Mouse (Mus musculus) erythroblast, adult 5-6 weeks (primary cell): Measurements from ENCODE around the gene Trim60. TPM values are rescaled to one million over a fixed set of nuclear protein-coding genes. Genes with fewer than 3 reads are reported as not detected.

Source experiments
- ATAC-seq: replicated peaks from 2 replicates; pipeline ENCODE4 v1.8.0; 2016; ENCODE audit warnings: moderate number of reproducible peaks, mild to moderate bottlenecking, moderate TSS enrichment, inconsistent platforms; ENCODE audit not compliant: poor library complexity, low FRiP score, severe bottlenecking
- total RNA-seq, 2 experiments: library from RNA; stranded (forward) in 1 of 2; stranded (reverse) in 1 of 2; fragments of 150-400 nt in 1 of 2; fragments of 200-764, 138-1000 nt in 1 of 2; gene quantifications; 2 replicates each; pipeline versions ENCODE4 v1.2.3 to v1.2.4; 2015 to 2017; ENCODE audit warnings: low replicate concordance in 2 of 2

The Trim60 gene
- total RNA-seq (2015; ENCODE audit: low replicate concordance) (not detected in 2 replicates), total RNA-seq (2017; ENCODE audit: low replicate concordance) (not detected in 2 replicates)

DNA sequence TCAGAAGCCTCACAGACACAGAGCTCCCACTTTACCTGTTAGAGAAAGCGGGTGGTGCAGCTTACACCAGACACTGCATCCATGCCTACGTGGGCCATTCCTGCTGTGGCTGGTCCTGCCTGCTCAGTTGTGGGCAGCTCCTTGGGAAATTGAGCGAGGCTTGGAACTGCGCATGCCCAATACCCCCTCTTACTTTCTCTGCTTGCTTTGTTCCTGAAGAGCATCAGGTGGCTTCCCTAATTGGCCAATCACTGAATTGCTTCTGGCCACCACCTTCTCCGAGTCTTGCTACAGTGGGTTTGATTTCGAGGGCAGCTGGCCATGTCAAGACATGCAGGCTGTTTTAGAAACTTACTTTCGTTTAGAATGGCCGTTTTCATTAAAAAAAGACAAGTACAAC is at the start of gene Trim60, which contains the start of gene Trim61:
Trim60 (minus strand) TSS at position 162 of the 400 bp plus-strand sequence.
Trim61 (minus strand) TSS at position 101 of the 400 bp plus-strand sequence.
- ATAC-seq: no peak

DNA sequence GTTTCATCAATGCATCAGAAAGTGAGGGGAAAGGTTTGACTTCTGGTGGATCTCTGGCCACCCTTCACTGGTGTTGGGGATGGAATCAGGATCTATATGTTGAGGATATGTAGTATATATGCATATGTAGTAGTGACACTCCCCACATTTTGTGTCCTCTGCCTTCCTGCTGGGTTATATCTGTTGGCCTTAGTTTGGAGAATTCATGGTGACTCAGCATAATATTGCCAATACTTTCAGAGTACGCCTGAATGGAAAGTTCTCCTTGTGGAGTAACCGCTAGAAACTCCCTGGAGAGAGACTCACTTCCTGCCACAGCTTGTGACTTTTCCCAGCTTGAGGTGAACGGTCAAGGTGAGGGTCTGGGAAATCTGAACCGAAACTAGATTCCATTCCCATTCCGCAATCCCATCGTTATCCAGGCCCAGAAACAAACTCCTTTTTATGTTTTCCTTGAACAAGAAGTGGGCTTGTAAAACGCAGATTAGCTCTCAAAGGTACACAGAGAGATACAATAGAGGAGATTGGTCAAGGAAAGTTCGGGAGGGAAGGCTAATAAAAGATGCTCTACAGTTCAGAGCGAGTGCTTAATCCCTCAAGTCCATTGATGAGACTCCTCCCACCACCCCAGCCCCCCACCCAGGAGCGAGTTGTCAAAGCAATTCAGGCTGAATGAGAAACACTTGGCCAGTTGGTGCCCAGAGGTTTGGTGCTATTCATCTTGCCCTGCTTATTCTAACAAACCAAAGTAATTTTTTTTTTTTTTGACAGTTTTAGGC is 49.5 kb upstream of the Trim60 start:
- no peak for ATAC-seq

DNA sequence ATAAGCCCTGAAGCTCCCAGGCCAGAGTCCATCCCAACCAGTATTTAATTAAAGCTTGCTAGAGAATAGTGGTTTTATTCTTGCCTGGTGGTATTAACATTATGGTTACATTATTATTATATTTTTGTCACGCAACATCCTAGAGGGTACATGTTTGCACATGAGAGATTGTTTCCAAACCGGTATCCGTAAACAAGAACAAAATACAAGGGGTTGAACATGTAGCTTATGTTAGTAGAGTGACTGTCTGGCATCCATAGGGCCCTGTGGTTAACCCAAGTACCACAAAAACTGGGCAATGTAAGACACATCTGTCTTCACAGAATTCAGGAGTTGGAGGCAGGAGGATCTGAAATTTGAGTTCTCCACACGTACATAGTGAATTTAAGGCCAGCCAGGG is 48.6 kb upstream of the Trim60 start:
- ATAC-seq: no peak

DNA sequence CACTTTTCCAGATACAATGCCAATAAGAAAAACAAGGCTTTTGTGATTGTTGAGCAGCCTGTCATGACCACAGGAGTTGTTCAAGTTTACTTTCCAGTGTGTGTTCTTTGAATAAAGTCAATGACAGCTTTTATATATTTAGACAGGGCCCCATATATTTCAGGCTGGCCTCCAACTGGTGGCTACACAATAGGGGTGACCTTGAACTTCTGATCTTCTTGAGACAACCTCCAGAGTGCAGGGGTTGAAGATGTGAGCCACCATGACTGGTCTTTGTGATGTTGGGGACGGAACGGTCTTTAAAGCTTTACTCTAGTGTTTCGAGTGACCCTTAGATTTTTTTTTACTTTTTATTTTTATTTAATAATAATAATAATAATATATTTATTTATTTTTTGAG is 47.2 kb upstream of the Trim60 start:
- no peak for ATAC-seq

DNA sequence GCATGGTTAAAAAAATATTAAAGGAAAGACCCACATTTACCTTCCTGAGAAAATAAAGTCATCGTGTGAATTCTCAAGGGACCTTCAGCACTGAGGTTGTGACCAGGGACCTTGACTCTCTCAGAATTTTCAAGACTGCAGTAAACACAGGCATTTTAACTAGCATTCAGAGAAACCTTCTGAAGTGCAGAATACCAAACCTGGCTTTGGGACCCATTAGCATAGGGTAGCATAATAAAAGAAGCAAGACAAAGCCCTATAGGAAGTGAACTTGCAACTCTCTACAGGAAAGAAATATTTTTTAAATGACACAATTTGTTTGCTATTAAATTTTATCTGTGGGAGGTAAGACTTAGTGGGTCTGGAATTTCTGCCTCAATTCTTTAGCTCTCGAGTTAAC is 45.7 kb upstream of the Trim60 start:
- no peak for ATAC-seq

DNA sequence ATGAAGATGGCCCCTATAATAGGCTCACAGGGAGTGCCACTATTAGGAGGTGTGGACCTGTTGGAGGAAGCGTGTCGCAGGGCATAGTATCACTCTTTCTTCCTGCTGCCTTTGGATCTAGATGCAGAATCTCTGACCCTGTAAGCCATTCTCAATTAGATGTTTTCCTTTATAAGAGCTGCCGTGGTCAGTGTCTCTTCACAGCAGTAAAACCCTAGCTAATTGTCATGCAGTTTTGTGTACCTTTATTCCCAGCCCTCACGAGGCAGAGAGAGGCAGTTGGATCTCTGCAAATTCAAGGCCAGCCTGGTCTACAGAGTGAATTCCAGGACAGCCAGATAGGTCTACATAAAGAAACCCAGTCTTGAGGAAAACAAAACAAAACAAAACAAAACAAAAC is 43.8 kb upstream of the Trim60 start:
- ATAC-seq: no peak

DNA sequence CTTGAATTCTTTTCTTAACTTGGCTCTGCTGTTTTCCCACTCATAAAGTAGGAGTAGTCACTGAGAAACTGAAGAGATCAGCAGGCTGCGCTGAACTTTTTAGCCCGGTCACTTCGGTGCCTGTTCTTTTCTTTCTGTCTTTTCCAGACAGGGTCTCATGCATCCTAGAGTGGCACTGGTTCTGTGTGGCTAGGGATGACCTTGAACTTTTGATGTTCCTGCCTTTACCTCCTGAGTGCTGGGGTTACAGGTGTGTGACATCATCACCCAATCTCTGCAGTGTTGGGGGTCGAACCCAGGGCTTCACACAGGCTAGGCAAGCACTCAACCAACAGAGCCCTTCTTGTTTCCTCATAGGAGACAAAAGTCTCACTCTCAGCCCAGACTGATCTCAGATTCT is 38.3 kb upstream of the Trim60 start:
- no peak for ATAC-seq

DNA sequence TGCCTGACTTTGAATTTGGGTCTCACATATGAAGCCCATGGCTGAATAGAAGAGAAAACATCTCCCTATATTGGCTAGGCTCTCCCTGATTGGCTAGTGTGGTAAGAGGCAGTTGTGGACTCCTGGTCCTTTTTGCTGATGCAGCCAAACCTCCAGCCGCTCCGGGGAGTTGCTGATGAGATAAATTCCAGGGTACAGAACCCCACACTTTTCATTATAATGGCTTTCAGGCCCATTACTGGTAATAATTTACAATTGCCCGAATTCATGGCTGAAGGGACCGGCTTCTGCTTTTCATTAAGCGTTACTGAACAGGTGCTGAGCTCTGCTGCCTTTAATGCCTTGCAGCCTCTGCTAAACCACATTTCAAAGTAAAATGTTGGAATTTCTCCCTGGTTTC is 35.6 kb upstream of the Trim60 start:
- ATAC-seq: no peak

DNA sequence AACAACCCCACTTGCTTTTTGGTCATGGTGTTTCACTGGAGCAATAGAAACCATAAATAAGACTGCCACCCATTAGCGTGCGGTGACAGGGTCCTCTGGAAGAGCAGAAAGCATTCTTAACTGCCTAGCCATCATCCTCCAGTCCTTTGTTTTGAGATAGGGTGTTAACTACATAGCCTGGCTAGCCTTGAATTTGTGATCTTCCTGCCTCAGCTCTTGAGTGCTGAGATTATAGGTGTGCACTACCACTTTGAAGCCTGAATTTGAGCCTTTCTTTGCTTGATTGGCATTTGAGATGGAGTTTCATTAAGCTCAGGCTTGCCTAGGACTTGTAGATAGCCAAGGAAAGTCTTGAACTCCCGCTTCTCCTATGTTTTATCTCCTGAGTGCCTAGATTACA is 35.2 kb upstream of the Trim60 start:
- ATAC-seq: no peak

DNA sequence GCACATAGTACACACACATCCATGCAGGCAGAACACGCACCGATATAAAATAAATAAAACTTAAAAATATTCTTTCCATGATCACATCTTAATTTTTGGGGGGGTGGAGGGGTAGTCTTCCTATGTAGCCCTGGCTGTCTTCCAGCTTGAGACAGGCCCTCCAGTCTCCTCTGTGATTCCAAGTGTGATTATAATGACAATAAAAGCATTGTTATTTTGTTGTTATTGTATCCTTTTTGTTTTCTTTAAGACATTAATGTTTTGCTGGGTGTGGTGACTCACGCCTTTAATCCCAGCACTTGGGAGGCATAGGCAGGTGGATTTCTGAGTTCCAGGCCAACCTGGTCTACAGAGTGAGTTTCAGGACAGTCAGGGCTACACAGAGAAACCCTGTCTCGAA is 29.4 kb upstream of the Trim60 start:
- ATAC-seq: no peak

DNA sequence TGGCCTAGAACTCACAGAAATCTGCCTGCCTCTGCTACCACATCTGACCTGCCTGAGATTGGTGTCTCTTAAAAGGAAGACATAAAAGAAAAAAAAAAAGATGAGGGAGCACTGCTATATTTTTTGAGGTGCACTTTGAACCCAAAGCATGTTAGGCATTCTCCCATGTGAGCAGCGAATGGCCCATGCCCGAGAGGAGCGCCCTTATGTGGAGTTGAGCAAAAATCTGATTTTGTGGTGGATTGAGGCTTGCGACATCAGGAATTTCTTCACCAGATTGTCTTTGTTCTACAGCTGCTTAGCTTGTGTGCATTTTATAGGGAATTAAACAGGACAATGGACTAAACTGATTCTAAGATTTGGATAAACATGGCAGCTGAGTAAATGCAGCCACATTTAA is 28.8 kb upstream of the Trim60 start:
- ATAC-seq: no peak

DNA sequence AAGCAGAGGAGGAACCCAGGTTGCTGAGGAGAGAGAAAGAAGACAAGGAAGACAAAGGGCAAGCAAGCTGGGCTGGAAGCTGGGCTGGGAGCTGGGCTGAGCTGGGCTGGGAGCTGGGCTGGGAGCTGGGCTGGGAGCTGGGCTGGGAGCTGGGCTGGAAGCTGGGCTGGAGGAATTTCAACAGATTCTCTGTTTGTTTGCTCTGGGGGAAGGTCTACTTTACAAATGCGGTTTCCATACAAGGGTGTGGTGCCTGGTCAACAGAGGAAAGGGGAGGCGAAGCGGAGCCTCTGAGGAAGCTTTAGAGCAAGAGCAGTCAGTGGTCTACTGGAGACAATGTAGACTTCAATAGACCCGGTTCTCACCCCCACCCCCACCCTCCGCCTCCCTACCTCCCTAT is 28.2 kb upstream of the Trim60 start:
- ATAC-seq: no peak

DNA sequence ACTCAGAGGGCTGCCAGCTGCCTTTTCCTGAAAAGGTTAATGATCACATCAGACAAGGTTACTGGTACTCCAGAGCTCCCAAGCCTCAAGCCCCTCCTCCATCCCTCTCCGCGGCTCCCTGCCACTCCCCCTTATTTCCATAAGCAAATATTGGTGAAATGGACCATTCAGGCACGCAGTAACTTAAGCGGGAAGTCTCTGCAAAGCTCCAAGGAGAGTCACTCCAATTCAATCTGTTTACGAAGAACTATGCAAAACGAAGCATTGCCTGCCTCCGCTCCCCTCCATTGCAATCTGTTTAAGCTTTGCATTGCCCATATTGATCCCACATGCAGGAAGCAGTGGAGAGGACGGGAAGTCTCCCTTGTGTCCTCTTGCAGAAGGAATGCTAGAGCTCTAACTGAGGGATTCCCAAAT is 18.7 kb upstream of the Trim60 start, which contains the start of gene Apela:
Apela (minus strand) TSS at position 220 of the 417 bp plus-strand sequence.
- no peak for ATAC-seq

DNA sequence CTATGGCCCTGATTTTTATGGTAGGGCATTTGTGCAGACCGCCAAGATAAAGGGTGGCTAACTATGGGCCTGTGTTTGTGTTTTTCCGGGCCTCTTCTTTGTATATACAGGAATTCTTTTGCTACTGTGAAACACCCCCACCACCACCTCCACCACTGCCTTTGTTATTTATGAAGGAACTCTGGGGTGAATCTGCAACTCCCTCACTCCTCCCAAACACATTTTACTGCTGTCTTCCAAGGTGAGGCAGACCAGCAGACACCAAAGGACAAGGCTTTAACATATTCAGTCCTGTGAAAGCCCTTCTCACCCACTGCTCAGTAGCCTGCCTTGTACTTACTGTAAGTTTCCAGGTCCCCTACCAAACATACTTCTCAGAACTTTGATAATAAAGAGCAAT is 15.8 kb upstream of the Trim60 start:
- no peak for ATAC-seq

DNA sequence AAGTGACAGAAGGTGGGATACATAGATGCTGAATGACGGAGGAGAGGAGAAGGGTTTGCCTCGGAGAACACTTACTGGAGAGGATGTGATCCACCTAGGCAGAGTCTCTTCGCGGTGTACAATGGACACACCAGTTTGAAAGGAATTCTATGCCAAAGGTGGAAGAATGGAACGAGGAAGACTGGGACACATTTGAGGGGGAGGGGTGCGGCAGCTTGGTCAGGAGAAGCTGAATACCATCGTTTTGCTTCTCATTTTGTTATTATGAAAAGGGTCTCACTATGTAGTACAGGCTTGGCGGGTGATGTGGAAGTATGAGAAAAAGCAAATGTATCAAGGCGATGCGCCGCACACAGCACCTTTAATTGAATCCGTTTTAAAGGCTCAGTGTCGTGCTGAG is 14.7 kb upstream of the Trim60 start:
- no peak for ATAC-seq

DNA sequence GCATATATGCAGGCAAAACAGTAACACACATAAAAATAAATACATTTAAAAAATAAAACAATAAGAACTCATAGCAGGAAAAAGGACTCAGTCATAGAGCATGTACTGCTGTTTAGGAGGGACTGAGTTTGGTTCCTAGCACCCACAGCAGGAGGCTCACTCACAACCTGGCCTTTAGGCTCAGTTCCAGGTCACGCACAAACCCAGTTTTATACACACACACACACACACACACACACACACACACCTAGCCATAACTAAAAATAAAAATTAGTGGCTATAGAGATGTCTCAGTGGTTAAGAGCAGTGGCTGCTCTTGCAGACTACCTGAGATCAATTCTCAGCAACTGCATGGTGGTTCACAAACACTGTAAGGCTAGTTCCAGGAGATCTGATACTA is 13.7 kb upstream of the Trim60 start:
- no peak for ATAC-seq

DNA sequence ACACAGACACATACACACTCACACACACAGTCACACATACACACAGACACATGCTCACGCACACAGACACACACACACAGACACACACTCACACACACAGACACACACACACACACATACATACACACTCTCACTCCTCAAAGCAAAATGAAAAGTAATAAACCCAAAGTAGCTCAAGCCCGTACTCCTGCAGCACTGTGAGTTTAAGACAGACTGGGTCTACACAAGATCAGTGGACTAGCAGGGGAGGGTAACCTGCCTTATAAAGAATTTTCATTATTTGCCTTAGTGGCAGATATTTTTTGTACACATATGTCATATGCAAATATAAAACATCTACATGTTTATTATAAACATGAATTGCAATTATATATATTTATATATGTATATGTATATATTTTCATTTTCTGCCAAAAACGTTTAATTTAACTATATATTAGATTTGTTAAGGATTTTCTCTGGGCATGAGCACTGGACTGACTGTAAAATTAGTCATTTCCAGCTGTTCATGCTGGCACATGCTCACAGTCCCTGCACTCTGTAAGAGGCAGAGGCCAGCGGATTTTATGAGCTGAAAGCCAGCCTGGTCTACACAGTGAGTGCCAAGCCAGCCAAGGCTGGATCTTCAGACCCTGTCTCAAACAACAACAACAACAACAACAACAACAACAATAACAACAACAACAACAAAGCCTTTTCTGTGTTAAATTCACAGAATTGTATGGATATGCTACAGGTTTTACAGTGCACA is 12.5 kb upstream of the Trim60 start:
- ATAC-seq: no peak

DNA sequence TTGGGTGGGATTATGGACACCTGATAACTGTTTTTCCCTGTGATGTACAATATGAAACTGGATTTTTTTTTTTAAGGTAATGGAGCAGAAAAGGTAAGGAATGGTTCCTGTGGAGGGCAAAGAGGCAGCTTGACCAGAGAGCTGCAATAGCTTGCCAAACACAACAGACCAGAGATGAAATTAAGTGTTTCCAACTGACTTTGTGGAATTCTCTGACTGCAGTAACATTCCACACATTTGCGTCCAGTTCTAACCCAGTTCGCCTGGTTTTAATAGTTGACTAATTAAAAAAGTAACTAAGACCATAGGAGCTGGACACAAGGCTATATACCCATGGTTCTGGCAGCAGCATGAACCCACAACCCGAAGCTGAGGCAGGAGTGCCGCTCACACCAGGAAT is 11.4 kb upstream of the Trim60 start:
- ATAC-seq: no peak

DNA sequence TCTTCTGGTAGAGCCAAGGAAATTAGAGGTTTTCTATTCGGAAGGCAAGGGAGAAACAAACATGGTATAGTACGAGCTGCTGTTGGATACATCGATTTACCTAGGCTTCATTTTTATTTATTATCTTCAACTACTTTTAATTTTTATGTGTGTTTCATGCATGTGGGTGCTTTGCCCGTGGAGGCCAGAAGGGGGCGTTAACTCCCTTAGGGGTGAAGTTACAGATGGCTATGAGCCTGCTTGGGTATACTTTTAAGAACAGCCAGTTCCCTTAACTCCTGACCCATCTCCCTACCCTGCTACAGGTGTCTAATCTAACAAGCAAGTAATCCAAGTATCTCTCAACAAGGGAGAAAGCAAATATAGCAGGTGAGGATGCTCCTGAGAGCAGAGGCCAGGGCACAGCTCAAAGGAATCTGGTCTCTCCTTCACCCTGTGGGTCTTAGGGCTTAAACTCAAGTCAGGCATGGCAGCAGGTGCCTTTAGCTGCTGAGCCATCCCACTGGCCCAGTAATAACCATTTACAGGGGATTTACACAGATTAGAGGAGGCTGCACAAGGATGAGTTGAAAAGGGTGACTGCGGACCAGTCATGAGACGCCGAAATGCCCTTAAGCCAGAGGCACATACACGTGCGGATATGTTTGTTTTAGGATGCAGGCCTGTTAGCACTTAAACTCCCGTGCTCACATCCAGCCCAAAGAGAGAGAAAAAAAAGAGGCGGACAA is 10.7 kb upstream of the Trim60 start:
- ATAC-seq: no peak

DNA sequence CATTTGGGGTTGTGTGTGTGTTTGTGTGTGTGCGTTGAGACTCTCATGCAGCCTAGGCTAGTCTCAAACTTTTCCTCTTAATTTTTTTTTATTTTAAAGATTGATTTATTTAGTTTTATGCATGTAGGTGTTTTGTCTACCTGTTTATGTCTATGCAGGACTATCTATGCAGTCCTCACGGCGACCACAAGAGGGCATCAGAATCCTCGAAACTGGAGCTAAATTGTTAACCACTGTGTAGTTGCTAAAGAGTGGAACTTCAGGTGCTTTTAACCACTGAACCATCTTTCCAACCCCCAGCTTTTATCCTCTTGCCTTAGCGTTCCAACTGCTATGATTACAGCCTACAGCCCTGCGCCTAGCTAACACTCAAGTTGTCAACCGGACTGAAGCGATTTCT is 4.1 kb upstream of the Trim60 start:
- no peak for ATAC-seq
